Mouse (Mus musculus) megakaryocyte, embryonic 14.5 days (primary cell): ENCODE data around the gene Sez6l.

Experiments
- FLI1 ChIP-seq: IDR thresholded peaks from 2 replicates; pipeline ENCODE4 v1.6.1; 2012; ENCODE audit warnings: low read length, inconsistent platforms, mixed read lengths
- GATA1 ChIP-seq: IDR thresholded peaks from 3 replicates; pipeline ENCODE4 v1.6.1; 2012; ENCODE audit warnings: mixed read lengths, low read length, inconsistent platforms, borderline replicate concordance

GRCm38 (mm10) chr5:112376111-112376510, 200.9 kb downstream of the Sez6l start:
- no peak for TF ChIP-seq GATA1
- TF ChIP-seq FLI1 = no peak
